Mouse (Mus musculus): ENCODE measurements around the gene Prrc2a.
"Not testable (repeated sequence)": the region's sequence is repeated elsewhere in the genome, so short reads cannot be mapped to it uniquely, and the experiment has no call there.

The Prrc2a gene

GRCm38 (mm10) chr17:35134801-35135590 lies 29.7 kb downstream of the Prrc2a start, which contains the start of gene Bag6:
TSS of gene Bag6 (plus strand) at chr17:35135178.
- peak; percentile 96 for DNase-seq (ENCODE audit: low read depth, low spot score)

DNA sequence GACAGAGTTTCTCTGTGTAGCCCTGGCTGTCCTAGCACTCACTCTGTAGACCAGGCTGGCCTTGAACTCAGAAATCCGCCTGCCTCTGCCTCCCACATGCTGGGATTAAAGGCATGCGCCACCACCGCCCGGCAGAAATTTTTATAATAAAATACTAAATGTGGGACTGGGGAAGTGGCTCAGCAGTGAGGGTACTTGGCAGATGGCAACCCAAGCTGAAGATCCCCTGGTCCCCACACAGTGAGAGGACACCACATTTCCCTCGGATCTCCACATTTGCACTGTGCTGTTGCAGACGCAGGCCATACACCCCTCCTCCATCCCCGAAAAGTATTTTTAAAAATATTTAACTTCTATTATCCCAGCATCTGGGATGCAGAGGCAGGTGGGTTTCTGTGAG lies 31.2 kb downstream of the Prrc2a start:
- DNase-seq (ENCODE audit: low read depth, low spot score), result no peak

DNA sequence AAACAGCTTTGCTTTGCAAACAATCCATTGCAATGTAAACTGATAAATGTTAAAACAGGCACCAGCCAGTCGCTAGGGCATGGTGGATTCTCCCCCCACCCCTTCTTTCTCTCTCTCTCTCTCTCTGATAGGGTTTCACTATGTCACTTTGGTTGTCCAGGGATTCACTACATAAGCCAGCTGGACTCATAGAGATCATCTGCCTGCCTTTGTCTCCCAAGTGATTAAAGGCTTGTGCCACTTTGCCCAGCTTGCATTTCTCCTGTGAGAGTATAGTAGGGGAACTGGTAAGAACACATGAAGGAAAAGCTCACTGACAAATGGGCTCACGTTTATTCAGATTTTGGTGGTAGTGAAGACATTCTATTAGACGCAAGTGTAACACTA lies 32.5 kb downstream of the Prrc2a start:
- no peak for DNase-seq (ENCODE audit: low read depth, low spot score)

- no peak for DNase-seq (ENCODE audit: low read depth, low spot score)
Observed at GRCm38 (mm10) chr17:35131500-35132173, 33.1 kb downstream of the Prrc2a start, which contains the start of gene Apom. TSS of gene Apom (minus strand) at chr17:35132050.

DNA sequence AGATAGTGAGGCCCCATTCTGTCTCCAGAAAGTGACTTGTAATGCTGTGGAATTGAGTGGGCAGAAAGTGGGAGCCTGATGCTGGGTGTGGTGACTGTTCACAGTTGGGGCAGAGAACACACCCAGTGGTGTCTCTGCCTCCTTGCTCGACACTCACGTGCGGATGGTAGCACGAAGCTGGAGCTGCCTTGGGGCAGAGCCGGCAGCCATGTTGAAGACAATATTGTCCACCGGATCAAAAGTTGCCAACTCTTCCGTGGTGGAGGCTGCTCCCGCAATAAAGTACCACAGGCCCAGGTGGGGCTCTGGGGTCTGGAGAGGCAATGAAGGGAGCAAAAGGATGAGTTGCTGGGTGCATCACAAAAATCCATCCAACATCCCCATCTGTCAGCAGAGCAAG lies 33.7 kb downstream of the Prrc2a start:
- no peak for DNase-seq (ENCODE audit: low read depth, low spot score)

DNA sequence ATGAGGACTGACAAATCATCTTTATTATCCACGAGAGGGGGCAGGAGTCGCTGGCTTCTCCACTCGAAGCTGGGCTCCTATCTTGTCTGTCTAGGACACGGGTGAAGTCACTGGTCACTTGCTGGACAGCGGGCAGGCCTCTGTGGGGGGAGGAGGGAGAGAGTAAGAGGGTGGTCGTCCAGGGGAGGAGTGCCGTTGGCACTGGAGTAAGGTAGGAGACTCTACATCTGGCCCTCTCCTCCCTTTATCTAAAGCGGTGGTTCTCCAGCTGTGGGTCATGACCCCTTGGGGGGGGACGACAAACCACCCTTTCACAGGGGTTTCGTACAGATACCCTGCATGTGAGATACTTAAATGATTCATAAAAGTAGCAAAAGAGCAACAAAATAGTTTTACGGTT lies 35.7 kb downstream of the Prrc2a start:
- no peak for DNase-seq (ENCODE audit: low read depth, low spot score)

- peak; percentile 18 for DNase-seq (ENCODE audit: low read depth, low spot score)
Observed at GRCm38 (mm10) chr17:35127017-35127416, 37.7 kb downstream of the Prrc2a start.

DNA sequence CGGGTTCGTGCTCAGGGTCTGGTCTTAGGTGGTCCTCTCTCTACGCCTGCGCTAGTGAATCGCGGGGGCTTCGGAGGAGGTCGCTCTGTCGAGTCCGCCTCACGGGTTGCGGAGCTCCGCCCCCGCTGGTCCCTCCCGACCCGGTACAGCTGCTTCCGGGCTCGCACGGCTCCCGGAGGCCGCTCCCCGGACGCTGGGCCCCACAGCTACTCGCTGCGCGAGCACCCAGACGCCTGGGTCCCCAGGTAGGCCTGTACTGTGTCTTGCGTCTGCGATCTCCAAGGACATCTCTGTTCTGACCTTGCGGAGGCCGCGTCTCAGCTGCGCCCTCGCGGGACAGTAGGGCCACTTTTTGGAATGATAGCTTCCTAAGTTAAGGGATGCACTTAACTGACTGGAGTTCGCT lies 38.5 kb downstream of the Prrc2a start, which contains the start of gene D17H6S53E:
TSS of gene D17H6S53E (plus strand) at position 168 of the 406 bp plus-strand sequence.
- peak; percentile 69 for DNase-seq (ENCODE audit: low read depth, low spot score)

GRCm38 (mm10) chr17:35125578-35125977 lies 39.1 kb downstream of the Prrc2a start:
- peak; percentile 30 for DNase-seq (ENCODE audit: low read depth, low spot score)

- DNase-seq (ENCODE audit: low read depth, low spot score), result no peak
Observed at GRCm38 (mm10) chr17:35125081-35125480, 39.6 kb downstream of the Prrc2a start.

DNA sequence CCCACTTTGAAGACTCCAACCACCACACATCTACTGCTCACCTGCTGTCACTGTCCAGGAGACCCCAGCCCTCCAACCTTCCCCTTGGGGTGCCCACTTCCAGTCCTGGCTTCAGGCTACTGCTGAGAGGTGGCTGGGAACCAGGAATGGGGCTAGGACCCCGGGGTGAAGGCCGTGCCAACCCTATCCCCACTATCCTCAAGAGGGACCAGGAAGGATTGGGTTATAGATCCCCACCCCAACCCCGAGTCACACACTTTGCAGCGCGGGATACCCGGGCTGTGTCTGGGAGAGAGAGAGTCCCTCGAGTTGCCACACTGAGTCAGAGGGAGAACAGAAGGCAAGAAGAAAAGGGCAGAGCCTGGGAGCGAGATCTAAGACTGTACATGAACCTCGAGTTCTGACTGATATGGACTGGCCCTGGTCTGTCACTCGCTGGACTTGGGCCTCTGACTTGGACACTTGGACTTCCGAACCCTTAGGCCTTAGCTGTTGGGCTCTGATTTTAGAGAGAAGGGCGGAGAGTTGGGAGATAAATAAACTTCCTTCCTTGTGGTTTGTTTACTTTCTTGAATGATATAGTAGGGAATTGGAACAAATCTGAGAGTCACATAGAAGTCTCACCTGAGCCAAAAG lies 40.3 kb downstream of the Prrc2a start:
- not testable (repeated sequence) for DNase-seq (ENCODE audit: low read depth, low spot score)

DNA sequence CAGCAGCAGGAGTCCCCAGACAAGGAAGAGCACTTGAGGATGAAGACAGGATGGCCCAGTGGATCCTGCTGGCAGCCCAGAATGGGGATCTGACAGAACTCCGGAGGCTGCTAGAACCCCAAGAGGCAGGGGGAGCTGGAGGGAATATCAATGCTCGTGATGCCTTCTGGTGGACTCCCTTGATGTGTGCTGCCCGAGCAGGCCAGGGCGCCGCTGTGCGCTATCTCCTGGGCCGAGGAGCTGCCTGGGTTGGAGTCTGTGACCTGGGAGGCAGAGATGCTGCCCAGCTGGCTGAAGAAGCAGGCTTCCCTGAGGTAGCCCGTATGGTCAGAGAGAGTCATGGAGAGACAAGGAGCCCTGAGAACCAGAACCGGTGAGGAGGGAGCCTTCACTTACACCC lies 41.4 kb downstream of the Prrc2a start:
- DNase-seq (ENCODE audit: low read depth, low spot score), result not testable (repeated sequence)

- DNase-seq (ENCODE audit: low read depth, low spot score), result peak; percentile 95
Observed at GRCm38 (mm10) chr17:35121871-35122303, 42.8 kb downstream of the Prrc2a start, which contains the start of gene Csnk2b. TSS of gene Csnk2b (minus strand) at chr17:35122053.

DNA sequence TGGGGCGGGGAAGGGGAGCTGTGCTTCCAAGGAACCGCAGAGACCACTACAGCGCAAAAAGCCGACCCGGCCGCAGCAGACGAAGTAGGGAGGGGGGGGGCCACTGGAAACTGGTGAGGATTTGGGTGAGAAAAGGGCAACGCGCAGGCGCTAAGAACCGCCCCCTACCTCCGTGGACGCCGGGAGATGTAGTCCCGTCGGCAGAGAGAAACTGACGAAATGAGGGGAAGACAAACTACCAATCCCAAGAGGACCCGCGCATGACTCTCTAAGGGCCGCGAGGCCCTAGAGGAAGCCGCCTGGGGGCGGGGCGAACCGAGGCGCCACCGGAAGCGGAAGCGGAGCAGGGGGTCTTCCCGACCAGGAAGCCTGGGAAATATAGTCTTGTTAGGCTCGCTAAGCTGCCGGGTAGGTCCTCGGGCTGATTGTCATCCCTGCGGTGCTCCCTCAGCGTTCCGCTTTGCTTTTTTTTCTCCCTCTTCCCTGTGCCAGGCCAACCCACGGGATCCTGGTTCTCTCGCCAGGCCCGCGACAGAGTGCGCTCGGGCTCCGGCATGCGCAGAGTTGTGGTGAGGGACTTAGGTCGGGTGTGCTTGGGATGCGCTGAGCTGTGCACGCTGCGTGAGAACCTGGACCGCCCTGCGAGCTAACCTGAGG lies 43.4 kb downstream of the Prrc2a start, which contains the start of gene Gpank1:
TSS of gene Gpank1 (plus strand) at position 313 of the 657 bp plus-strand sequence.
- peak; percentile 100 for DNase-seq (ENCODE audit: low read depth, low spot score)

DNA sequence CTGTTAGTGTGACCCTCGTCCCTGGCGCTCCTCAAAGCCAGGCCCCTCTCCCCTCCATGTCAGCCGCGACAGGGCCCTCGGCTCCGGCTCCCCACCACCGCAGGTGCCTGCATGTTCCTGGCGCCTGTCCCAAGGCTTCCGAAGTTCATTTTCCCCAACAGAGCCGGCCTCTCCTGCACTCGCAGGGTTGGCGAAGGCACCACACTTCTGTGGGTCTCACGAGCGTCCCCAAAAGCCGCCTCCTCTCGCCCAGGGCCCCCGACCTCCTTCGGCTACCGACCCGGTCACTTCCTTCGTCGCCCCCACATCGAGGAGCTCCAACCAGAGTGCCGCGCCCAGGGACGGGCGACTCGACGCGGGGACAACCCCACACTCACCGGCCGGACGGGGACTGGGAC lies 44.0 kb downstream of the Prrc2a start:
- peak; percentile 43 for DNase-seq (ENCODE audit: low read depth, low spot score)

DNA sequence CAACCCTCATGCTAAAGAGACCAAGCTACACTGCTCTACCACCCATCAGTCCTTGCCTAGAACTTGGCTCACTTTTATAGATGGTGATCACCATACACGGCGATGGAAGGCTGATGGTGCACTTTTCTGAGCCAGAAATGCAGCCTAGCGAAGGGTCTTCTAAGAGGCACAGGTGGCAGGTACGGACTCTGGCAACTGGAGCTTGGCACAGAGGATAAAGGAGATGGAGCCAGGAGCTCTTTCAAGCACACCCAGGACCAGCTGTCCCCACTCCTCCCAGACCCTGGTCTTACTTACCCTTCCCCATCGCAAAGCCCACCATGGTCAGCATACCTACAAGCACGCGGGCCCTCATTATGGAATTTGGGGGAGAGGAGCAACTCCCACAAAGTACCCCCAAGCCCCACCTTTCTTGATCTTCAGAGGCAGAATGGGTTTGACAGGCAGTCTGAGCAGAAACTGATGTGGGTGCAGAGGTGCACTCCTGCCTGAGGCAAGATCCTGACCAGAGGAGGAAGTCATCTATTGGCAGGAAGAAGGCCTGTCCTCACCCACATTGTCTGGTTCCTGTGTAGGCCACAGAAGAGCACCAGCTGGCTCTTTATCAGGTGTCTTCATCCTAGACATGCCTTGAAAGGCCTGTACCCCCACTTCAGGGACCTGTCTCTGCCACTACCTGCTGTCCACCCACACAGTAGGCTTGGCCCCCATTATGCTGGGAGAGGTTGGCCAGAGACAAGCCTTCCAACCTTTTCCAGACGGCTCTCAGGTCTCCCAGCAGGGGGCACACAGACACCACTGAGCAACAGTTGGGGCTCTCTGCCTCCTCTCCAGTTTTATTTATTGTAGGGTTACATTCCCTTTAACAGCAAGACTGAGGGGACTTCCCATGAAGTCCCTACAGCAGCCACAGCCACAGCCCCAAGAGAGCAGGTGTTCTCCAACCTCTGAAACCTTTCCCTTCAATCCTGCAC lies 49.4 kb downstream of the Prrc2a start, which contains the start of gene Ly6g5b:
TSS of gene Ly6g5b (minus strand) at position 383 of the 974 bp plus-strand sequence.
- peak; percentile 65 for DNase-seq (ENCODE audit: low read depth, low spot score)

GRCm38 (mm10) chr17:35111774-35112173 lies 52.9 kb downstream of the Prrc2a start:
- DNase-seq (ENCODE audit: low read depth, low spot score), result no peak

- no peak for DNase-seq (ENCODE audit: low read depth, low spot score)
Observed at GRCm38 (mm10) chr17:35108097-35108496, 56.6 kb downstream of the Prrc2a start, which contains the start of gene Ly6g5c. TSS of gene Ly6g5c (plus strand) at chr17:35108279.

- DNase-seq (ENCODE audit: low read depth, low spot score), result peak; percentile 55
Observed at GRCm38 (mm10) chr17:35106522-35106921, 58.2 kb downstream of the Prrc2a start.

All from 3T3-L1 (cell line).